Mouse (Mus musculus) bone marrow macrophage, adult 2 months (primary cell): ENCODE measurements around the gene Rbms2.

Experiments used
- CTCF ChIP-seq: IDR thresholded peaks from 2 replicates; pipeline ENCODE4 v1.5.1; 2012; ENCODE audit warnings: low read depth, mild to moderate bottlenecking, low read length, moderate library complexity
- POLR2A ChIP-seq: IDR thresholded peaks from 2 replicates; pipeline ENCODE4 v1.6.1; 2012; ENCODE audit warnings: mild to moderate bottlenecking, low read depth, low read length, borderline replicate concordance

GRCm38 (mm10) chr10:128150941-128151340, 29.2 kb downstream of the Rbms2 start:
- TF ChIP-seq POLR2A = no peak
- TF ChIP-seq CTCF = no peak
